Mouse (Mus musculus): ENCODE measurements around the gene Adamtsl2.

The Adamtsl2 gene

GRCm38 (mm10) chr2:27121626-27122355 lies 42.6 kb downstream of the Adamtsl2 start:
- no peak for DNase-seq

DNA sequence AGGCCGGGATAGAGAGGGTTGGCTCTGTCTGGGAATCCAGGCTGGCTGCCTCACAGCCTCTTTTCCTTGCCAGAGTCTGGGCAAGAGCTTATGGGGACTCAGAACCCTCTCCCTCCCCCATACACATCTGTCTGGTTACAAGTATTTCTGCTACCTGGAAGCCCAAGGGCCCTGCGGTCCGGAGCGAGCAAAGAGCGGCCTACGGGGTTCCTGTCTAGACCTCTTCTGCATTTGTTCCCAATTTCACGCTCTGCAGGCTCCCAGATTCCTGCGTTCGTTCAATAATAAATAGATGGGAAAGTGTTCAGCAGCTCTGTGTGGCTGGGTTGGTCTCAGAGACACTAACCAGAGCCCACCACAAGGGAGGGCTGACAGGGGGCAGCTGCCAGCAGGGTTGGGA lies 43.4 kb downstream of the Adamtsl2 start:
- no peak for DNase-seq

DNA sequence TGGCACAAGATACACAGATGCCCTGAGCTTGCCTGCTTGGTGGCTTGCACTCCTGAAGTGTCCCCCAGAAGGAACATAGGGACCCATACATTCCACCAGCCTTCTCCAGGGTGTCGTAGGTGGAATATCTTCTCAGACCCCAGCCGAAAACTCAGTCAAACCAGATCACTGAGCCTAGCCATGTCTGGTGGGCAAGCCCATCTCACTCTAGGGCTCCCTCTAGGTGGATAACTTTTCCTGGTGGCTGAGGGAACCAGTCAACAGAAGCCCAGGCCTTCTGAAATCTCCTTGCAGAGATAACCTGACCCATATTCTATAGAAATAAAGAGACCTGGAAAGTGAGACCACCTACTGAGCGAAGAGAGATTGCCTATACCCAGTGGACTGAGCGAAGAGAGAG lies 43.9 kb downstream of the Adamtsl2 start:
- DNase-seq, result no peak

- DNase-seq, result peak in 1 of 2 experiments; percentile 47
Measured at GRCm38 (mm10) chr2:27125979-27126378, 46.8 kb downstream of the Adamtsl2 start.

DNA sequence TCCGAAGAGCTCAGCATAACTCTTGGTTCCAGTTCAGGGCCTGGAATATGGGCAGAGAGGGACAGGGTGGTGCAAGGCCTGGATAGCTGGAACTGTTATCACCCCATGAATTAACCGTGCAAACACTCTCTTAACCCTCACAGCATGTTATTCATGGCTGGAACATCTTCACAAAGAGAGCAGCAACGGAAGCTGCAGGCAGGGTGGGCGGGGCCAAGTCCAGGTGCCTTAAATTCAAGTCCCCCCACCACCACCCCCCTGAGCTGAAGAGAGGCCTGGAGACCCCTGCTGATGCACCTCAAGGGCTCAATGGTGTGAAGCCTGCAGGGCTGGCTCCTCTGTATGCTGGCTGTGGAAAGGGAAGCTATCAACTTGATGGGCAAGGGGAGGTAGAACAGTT lies 47.3 kb downstream of the Adamtsl2 start:
- no peak for DNase-seq

DNA sequence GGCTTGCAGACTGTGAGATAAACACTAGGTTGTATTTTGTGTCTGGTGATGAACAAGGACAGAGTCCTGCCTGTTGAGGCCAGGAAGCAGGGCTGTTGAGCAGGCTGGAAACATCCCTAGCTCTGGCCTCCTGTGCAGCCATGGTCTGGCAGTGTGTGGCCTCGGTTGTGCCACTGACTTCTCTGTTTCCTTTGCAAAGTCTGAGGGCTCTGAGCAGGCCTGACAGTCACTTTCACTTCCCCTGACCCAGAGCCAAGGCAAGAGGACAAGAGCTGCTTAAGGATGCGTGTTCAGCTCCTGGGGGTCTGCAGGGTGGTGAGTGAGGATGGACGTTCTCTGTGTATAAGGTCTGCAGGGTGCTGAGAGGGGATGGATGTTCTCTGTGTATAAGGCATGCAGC lies 49.8 kb downstream of the Adamtsl2 start:
- no peak for DNase-seq

DNA sequence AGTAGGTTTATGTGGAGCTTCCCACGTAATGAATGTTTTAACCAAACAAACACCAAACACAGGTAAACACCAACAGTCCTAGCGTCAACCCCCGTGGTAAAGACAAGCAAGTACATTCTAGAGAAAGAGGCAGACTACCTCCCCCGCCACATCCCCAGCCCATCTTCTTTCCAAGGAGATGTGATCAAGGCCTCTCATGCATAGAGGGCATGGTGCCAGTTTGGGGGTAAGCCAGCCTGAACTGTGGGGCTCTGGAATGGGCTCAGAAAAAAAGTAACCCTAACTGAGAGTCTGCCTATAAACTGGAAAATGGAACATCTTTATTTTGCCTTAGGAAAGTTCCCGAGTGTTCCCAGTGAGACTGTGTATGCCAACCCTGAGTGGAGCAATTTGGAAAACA lies 56.8 kb downstream of the Adamtsl2 start:
- DNase-seq, result no peak

DNA sequence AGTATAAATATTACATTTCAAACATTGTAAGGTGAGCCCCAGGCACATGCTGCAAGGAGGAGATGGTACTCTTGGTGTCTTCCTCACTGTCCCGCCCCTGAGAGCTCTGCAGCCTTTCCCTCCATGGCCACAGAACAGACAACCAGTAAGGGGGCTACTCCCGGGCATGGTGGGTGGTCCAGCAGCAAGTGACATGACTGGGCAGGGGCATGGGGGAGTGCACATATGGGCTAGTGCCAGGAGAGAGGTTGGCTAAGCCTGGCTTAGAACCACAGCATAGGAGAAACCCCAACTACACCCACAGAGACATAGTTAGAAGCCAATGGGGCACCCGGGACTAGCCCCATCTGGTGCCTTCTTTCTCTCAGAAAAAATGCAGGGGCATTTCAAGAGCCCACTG lies 57.2 kb downstream of the Adamtsl2 start:
- no peak for DNase-seq

DNA sequence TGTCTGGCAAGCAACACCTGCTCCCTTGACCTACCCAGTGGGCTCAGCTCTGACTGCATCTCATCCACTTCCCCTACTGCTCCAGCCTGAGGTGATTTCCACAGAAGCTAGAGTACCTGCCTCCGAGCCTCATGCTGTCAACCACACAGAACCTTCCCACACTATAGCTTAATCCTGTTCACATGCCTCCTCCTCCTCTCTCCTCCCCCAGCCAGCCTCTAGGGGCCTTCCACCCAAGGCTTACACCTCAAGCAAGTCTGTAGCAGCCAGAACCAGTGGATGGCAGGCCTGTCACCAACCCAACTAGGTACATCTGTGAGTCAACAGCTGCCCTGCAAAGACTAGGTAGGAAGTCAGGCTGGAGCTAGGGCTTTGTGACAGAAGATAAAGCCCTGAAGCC lies 57.6 kb downstream of the Adamtsl2 start:
- no peak for DNase-seq

DNA sequence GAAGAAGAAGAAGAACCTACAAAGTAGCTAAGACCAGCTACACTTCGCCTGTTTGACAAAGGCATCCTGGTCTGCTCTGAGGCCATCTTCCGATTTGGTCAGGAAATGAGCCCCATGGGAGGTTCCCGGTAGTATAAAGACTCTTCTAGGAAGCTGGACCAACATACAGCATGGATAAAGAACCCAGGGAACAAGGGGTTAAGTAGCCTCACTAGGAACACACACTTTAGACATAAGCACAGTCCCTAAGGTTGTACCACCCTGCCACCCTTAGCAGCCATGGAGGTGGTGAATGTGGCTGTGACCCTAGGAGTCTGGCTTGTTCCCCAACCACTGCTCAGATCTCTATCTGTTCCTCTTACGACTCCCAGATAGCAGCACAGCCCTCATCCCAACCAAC lies 59.2 kb downstream of the Adamtsl2 start:
- no peak for DNase-seq

GRCm38 (mm10) chr2:27141950-27142693 lies 62.9 kb downstream of the Adamtsl2 start, which contains the start of gene Fam163b:
Gene Fam163b, minus strand, starts transcription at chr2:27142491.
- DNase-seq, result no peak

DNA sequence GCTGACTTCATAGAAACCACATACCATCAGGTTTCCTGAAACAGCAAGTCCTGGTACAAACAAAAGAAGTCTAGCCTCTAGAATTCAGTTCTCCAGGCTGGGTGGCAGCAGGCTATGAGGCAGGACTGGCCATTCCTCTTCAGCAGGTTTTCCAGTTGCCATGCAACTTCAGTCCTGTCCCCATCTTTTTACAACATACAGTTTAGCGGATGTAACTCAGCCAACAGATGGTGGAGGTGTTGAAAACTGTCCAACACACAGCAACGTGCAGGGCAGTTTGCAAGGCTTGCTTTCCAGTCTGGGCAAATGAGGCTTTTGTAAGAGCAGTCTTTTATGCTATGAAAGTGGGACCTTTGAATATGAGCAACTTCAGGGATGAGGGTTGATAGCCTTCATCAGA lies 65.8 kb downstream of the Adamtsl2 start:
- DNase-seq, result no peak

DNA sequence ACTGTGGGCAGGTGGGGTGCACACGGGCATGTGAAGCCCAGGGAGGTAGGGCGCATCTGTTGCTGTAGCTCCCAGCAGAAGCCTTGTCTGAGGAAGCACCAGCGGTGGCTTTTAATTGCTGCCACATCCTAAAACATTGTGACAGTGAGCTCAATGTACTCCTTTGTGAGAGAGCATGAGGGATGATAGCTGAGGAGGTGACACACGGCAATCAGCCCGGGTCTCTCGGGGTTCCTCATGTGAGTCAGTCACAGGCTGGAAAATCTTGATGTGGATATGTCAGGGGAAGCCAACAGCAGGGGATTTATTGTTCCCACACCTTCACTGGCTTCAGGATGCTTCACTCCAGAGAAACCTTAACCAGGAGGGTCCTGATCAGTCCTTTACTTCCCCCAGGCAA lies 67.7 kb downstream of the Adamtsl2 start:
- DNase-seq, result no peak

GRCm38 (mm10) chr2:27149457-27149856 lies 70.3 kb downstream of the Adamtsl2 start:
- DNase-seq, result no peak

DNA sequence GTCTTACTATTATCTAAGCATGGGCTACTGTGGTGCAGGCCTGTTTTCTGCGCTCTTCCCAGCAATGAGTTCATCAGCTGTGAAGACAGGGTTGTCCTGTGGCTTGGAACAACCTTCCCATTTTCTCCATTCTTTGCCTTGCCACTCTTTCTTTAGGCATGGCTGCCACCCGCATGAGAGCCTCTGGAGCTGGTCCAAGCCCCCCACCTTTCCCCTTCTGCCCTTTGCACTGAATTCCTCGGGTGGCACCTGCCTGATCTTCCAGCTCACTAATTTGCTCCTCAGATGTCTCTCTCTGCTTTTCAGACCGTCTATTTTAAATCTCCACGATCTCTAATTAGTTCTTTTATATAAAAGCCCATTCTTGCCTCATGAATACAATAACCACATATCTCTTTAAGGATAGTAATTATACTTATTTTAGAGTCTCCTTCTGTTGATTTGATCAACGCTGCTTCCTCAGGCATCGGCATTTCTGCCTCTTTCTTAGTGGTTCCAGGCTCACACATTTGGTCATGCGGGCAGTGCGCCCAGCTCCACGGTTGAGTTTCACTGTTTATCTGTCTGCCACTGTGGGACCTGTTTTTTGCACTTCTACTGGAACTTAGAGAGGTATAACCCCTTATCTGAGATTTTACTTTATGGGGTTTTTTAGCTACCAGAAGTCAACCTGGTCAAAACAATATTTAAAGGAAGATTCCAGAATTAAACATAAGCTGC lies 75.4 kb downstream of the Adamtsl2 start:
- DNase-seq, result peak; percentile 51 to 72

GRCm38 (mm10) chr2:27156596-27156995 lies 77.4 kb downstream of the Adamtsl2 start:
- DNase-seq, result no peak
